Mouse (Mus musculus): ENCODE measurements around the gene Hoxa5. TPM values are rescaled to one million over a fixed set of nuclear protein-coding genes. Genes with fewer than 3 reads are reported as not detected.
A peak's percentile ranks its signal among the peaks of the same experiment; 100 is the strongest.

Gene Hoxa5
- polyA plus RNA-seq, 1 experiment = 1.3 TPM

- peaks cover 6% of the 10 kb centered on the region; the same call in 1 of the 2 replicates for H3K4me1 ChIP-seq (ENCODE audit: control insufficient read depth, insufficient read depth, insufficient read length)
- no peak within 1 kb of the TSS for H3K4me3 ChIP-seq (ENCODE audit: extremely low read depth, insufficient read depth, insufficient read length)
- DNase-seq (ENCODE audit: low read depth in 1 of 2, low spot score in 2 of 2) = peak; percentile 47 to 66
- 7% methylated on average over 35 of the region's 35 CpGs for WGBS
- TF ChIP-seq CTCF (IDR thresholded peaks at IDR 0.05; ENCODE audit: extremely low read depth, insufficient read depth, insufficient read length, insufficient replicate concordance) (peak; percentile 85; the same call in 1 of the 2 replicates), POLR2A (IDR thresholded peaks at IDR 0.05; ENCODE audit: low read depth, low read length) (no peak)
- no peaks in the 10 kb centered on the region for H3K36me3 ChIP-seq (ENCODE audit: control insufficient read depth, insufficient read depth, low read length)
- H3K27me3 ChIP-seq (ENCODE audit: control insufficient read depth, insufficient read depth, low read length) = peaks cover 46% of the 10 kb centered on the region
- H3K27ac ChIP-seq (ENCODE audit: insufficient read depth, low read length) = no peak within 1 kb of the TSS
These were observed 36.1 kb upstream of the Hoxa5 start, which contains the start of gene Hoxa10 for GRCm38 (mm10) chr6:52240389-52241000. Hoxa10 (minus strand) TSS chr6:52240854.

- no peaks in the 10 kb centered on the region for H3K36me3 ChIP-seq (ENCODE audit: control insufficient read depth, insufficient read depth, low read length)
- peaks cover under 1% of the 10 kb centered on the region; the same call in 1 of the 2 replicates for H3K4me1 ChIP-seq (ENCODE audit: control insufficient read depth, insufficient read depth, insufficient read length)
- no peak overlapping the region for H3K27ac ChIP-seq (ENCODE audit: insufficient read depth, low read length)
- no peak overlapping the region for H3K4me3 ChIP-seq (ENCODE audit: extremely low read depth, insufficient read depth, insufficient read length)
- 8% methylated on average over 30 of the region's 30 CpGs for WGBS
- peaks cover 43% of the 10 kb centered on the region for H3K27me3 ChIP-seq (ENCODE audit: control insufficient read depth, insufficient read depth, low read length)
- no peak for TF ChIP-seq POLR2A (IDR thresholded peaks at IDR 0.05; ENCODE audit: low read depth, low read length)
- no peak for TF ChIP-seq CTCF (IDR thresholded peaks at IDR 0.05; ENCODE audit: extremely low read depth, insufficient read depth, insufficient read length, insufficient replicate concordance)
- no peak for DNase-seq (ENCODE audit: low read depth in 1 of 2, low spot score in 2 of 2)
These were observed 35.4 kb upstream of the Hoxa5 start for GRCm38 (mm10) chr6:52239625-52240388.

GRCm38 (mm10) chr6:52238976-52239375 is 34.6 kb upstream of the Hoxa5 start:
- Histone ChIP-seq H3K27me3 (ENCODE audit: control insufficient read depth, insufficient read depth, low read length) (peaks cover 45% of the 10 kb centered on the region), H3K36me3 (ENCODE audit: control insufficient read depth, insufficient read depth, low read length) (no peaks in the 10 kb centered on the region), H3K27ac (ENCODE audit: insufficient read depth, low read length) (no peak overlapping the region), H3K4me3 (ENCODE audit: extremely low read depth, insufficient read depth, insufficient read length) (no peak overlapping the region), H3K4me1 (ENCODE audit: control insufficient read depth, insufficient read depth, insufficient read length) (peaks cover 5% of the 10 kb centered on the region; the same call in 1 of the 2 replicates)
- TF ChIP-seq POLR2A (IDR thresholded peaks at IDR 0.05; ENCODE audit: low read depth, low read length) (no peak), CTCF (IDR thresholded peaks at IDR 0.05; ENCODE audit: extremely low read depth, insufficient read depth, insufficient read length, insufficient replicate concordance) (no peak)
- DNase-seq (ENCODE audit: low read depth in 1 of 2, low spot score in 2 of 2) = no peak
- WGBS = 29% methylated on average over 7 of the region's 7 CpGs

GRCm38 (mm10) chr6:52238155-52238545 is 33.8 kb upstream of the Hoxa5 start:
- WGBS = 49% methylated on average over 7 of the region's 7 CpGs
- TF ChIP-seq POLR2A (IDR thresholded peaks at IDR 0.05; ENCODE audit: low read depth, low read length) = no peak
- no peak for TF ChIP-seq CTCF (IDR thresholded peaks at IDR 0.05; ENCODE audit: extremely low read depth, insufficient read depth, insufficient read length, insufficient replicate concordance)
- Histone ChIP-seq H3K36me3 (ENCODE audit: control insufficient read depth, insufficient read depth, low read length) (no peaks in the 10 kb centered on the region), H3K27ac (ENCODE audit: insufficient read depth, low read length) (no peak overlapping the region), H3K4me1 (ENCODE audit: control insufficient read depth, insufficient read depth, insufficient read length) (peaks cover 7% of the 10 kb centered on the region; the same call in 1 of the 2 replicates), H3K27me3 (ENCODE audit: control insufficient read depth, insufficient read depth, low read length) (peaks cover 44% of the 10 kb centered on the region), H3K4me3 (ENCODE audit: extremely low read depth, insufficient read depth, insufficient read length) (no peak overlapping the region)
- DNase-seq (ENCODE audit: low read depth in 1 of 2, low spot score in 2 of 2) = no peak

GRCm38 (mm10) chr6:52237346-52238154 is 33.2 kb upstream of the Hoxa5 start:
- Histone ChIP-seq H3K36me3 (ENCODE audit: control insufficient read depth, insufficient read depth, low read length) (no peaks in the 10 kb centered on the region), H3K4me3 (ENCODE audit: extremely low read depth, insufficient read depth, insufficient read length) (no peak overlapping the region), H3K4me1 (ENCODE audit: control insufficient read depth, insufficient read depth, insufficient read length) (peaks cover 7% of the 10 kb centered on the region), H3K27me3 (ENCODE audit: control insufficient read depth, insufficient read depth, low read length) (peaks cover 49% of the 10 kb centered on the region), H3K27ac (ENCODE audit: insufficient read depth, low read length) (no peak overlapping the region)
- DNase-seq (ENCODE audit: low read depth in 1 of 2, low spot score in 2 of 2) = no peak
- no peak for TF ChIP-seq CTCF (IDR thresholded peaks at IDR 0.05; ENCODE audit: extremely low read depth, insufficient read depth, insufficient read length, insufficient replicate concordance)
- TF ChIP-seq POLR2A (IDR thresholded peaks at IDR 0.05; ENCODE audit: low read depth, low read length) = no peak
- whole genome bisulfite sequencing = 79% methylated on average over 10 of the region's 10 CpGs

- H3K36me3 ChIP-seq (ENCODE audit: control insufficient read depth, insufficient read depth, low read length) = no peaks in the 10 kb centered on the region
- 83% methylated on average over 3 of the region's 3 CpGs for WGBS
- H3K4me3 ChIP-seq (ENCODE audit: extremely low read depth, insufficient read depth, insufficient read length) = no peak overlapping the region
- no peak for DNase-seq (ENCODE audit: low read depth in 1 of 2, low spot score in 2 of 2)
- peaks cover 10% of the 10 kb centered on the region for H3K4me1 ChIP-seq (ENCODE audit: control insufficient read depth, insufficient read depth, insufficient read length)
- TF ChIP-seq POLR2A (IDR thresholded peaks at IDR 0.05; ENCODE audit: low read depth, low read length) (no peak), CTCF (IDR thresholded peaks at IDR 0.05; ENCODE audit: extremely low read depth, insufficient read depth, insufficient read length, insufficient replicate concordance) (no peak)
- no peak overlapping the region for H3K27ac ChIP-seq (ENCODE audit: insufficient read depth, low read length)
- H3K27me3 ChIP-seq (ENCODE audit: control insufficient read depth, insufficient read depth, low read length) = peaks cover 50% of the 10 kb centered on the region
These were observed 32.4 kb upstream of the Hoxa5 start for GRCm38 (mm10) chr6:52236806-52237205.
